Mouse (Mus musculus): ENCODE data around the gene Ntrk2. TPM values are rescaled to one million over a fixed set of nuclear protein-coding genes. Genes with fewer than 3 reads are reported as not detected.

Ntrk2 gene
- polyA plus RNA-seq, 1 experiment, result 0.81 TPM

DNA sequence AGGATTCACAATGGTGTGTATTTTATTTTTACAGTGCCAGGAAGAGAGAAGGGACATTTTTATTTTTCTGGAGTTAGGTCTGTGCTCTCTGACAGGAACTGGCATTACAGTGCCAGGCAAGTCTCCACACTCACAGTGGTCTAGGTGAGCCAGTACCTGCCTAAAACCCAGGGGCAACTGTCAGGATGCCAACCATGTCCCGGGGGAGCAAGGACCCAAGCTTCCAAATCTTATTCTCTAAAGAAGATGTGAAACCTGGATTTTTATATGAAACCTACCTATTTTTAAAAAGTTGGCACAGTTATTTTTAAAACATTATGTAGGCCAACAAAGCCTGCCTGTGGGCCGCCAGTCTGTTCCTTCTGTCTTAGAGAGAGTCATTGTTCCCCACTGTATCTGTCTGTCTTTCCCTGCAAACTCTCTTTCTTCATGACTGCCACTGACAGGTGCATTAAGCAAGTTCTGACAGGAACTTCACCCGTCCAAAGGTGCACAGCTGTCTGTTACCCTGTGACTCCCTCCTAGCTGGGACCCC lies 128.3 kb downstream of the Ntrk2 start:
- no peak for TF ChIP-seq POLR2A (IDR thresholded peaks at IDR 0.05; ENCODE audit: low read depth, low read length)
- no peak for TF ChIP-seq CTCF (IDR thresholded peaks at IDR 0.05; ENCODE audit: extremely low read depth, insufficient read length, insufficient replicate concordance, low read depth, low read length)
- Histone ChIP-seq H3K27ac (ENCODE audit: insufficient read depth, low read depth, low read length) (no peak overlapping the region), H3K4me3 (ENCODE audit: low read depth, low read length) (no peak overlapping the region), H3K4me1 (ENCODE audit: control insufficient read depth, insufficient read depth, insufficient read length, low read length) (0 out of 2 replicates have a peak, but pooled peaks cover 2% of the 10 kb centered on the region), H3K36me3 (ENCODE audit: control insufficient read depth, insufficient read depth, low read length) (no peaks in the 10 kb centered on the region), H3K27me3 (ENCODE audit: control insufficient read depth, insufficient read depth, low read length) (no peaks in the 10 kb centered on the region)
- 88% methylated on average over 3 of the region's 3 CpGs for WGBS

DNA sequence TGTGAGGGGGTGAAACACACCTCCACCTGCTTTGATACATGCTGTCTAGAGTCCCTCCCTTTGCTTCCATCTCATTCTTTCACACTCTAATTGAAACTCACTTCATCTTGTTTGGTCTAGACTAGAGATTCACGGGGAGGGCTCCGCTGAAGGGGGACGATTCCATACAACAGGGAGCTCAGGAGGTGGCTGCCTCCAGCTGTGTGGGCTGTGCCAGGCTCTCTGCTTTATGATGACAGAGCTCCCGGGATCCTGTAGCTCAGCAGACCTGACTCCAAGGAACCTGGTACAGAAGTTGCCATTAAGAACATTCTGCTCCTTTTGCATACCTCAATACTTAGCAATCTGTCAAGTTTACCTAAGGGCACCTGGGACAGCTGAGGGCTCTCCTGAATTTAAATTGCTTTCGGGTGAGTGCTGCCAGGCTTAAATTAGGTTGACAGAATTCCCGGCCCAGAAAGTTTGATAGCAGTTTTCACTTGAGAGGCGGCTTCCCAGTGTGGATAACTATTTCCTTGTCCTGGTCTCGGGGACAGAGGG lies 129.7 kb downstream of the Ntrk2 start:
- H3K4me3 ChIP-seq (ENCODE audit: low read depth, low read length), result no peak overlapping the region
- H3K27me3 ChIP-seq (ENCODE audit: control insufficient read depth, insufficient read depth, low read length), result no peaks in the 10 kb centered on the region
- H3K4me1 ChIP-seq (ENCODE audit: control insufficient read depth, insufficient read depth, insufficient read length, low read length), result 0 out of 2 replicates have a peak, but pooled peaks cover 2% of the 10 kb centered on the region
- WGBS, result 25% methylated on average over 8 of the region's 8 CpGs
- no peaks in the 10 kb centered on the region for H3K36me3 ChIP-seq (ENCODE audit: control insufficient read depth, insufficient read depth, low read length)
- H3K27ac ChIP-seq (ENCODE audit: insufficient read depth, low read depth, low read length), result no peak overlapping the region
- TF ChIP-seq POLR2A (IDR thresholded peaks at IDR 0.05; ENCODE audit: low read depth, low read length), result no peak
- TF ChIP-seq CTCF (IDR thresholded peaks at IDR 0.05; ENCODE audit: extremely low read depth, insufficient read length, insufficient replicate concordance, low read depth, low read length), result no peak

DNA sequence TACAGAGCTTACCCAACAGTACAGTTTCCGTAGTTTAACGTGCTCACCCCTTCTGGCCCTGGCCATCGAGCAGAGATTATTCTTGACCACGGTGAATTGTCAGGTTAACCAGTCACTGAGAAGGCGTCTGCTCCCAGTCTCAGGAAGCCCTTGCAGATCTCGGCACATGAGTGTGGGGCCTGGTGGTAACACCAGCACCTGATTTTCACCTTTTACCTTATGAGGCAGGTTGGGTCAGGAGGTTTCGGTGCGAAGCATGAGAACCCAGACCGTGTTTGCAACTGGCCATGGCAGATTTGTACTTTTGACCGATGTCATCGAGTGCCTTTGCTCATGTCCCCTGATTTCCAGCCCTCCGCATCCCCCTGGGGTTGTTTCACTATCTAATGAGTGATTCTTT lies 131.5 kb downstream of the Ntrk2 start:
- Histone ChIP-seq H3K4me3 (ENCODE audit: low read depth, low read length) (no peak overlapping the region), H3K27ac (ENCODE audit: insufficient read depth, low read depth, low read length) (no peak overlapping the region), H3K27me3 (ENCODE audit: control insufficient read depth, insufficient read depth, low read length) (no peaks in the 10 kb centered on the region), H3K4me1 (ENCODE audit: control insufficient read depth, insufficient read depth, insufficient read length, low read length) (0 out of 2 replicates have a peak, but pooled peaks cover 2% of the 10 kb centered on the region), H3K36me3 (ENCODE audit: control insufficient read depth, insufficient read depth, low read length) (no peaks in the 10 kb centered on the region)
- WGBS, result 95% methylated on average over 12 of the region's 12 CpGs
- TF ChIP-seq CTCF (IDR thresholded peaks at IDR 0.05; ENCODE audit: extremely low read depth, insufficient read length, insufficient replicate concordance, low read depth, low read length) (no peak), POLR2A (IDR thresholded peaks at IDR 0.05; ENCODE audit: low read depth, low read length) (no peak)

DNA sequence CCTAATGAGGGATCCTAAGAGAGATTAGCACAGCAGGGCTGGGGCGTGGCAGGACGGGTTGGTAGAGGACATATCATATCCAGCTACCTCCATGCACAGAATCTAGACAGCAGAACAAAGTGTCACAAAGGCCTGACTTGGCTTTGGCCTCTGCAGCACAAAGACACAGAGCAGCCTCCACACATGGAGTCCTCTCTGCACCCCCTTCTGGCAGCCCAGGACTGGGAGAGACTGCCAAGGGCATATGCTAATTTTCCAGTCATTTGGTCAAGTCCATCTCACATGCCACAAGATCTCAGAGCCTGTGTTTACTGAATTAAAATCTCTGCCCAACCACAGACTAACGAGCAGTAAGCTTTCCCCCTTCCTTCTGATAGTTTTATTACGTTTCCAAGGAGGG lies 132.1 kb downstream of the Ntrk2 start:
- 0 out of 2 replicates have a peak, but pooled peaks cover 2% of the 10 kb centered on the region for H3K4me1 ChIP-seq (ENCODE audit: control insufficient read depth, insufficient read depth, insufficient read length, low read length)
- no peak overlapping the region for H3K4me3 ChIP-seq (ENCODE audit: low read depth, low read length)
- TF ChIP-seq POLR2A (IDR thresholded peaks at IDR 0.05; ENCODE audit: low read depth, low read length) (no peak), CTCF (IDR thresholded peaks at IDR 0.05; ENCODE audit: extremely low read depth, insufficient read length, insufficient replicate concordance, low read depth, low read length) (no peak)
- no peak overlapping the region for H3K27ac ChIP-seq (ENCODE audit: insufficient read depth, low read depth, low read length)
- 29% methylated on average over 4 of the region's 4 CpGs for WGBS
- no peaks in the 10 kb centered on the region for H3K36me3 ChIP-seq (ENCODE audit: control insufficient read depth, insufficient read depth, low read length)
- H3K27me3 ChIP-seq (ENCODE audit: control insufficient read depth, insufficient read depth, low read length), result no peaks in the 10 kb centered on the region

DNA sequence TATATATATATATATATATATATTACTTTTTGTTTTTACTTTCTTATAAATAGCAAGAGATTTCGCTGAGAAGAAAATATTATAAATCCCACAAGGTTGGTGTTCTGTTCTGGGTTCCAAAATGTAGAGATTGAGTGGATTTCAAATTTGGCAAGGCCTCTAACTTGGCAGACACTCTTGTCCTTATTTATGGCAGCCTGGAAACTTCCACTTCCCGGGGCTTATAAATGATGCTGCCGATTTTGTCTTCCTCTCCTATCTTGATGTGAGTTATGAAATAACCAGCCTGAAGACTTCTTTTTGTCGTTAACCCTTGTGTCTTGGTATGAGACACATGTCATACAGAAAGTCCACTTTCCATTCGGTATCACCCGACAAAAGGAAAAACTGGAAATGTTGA lies 133.8 kb downstream of the Ntrk2 start:
- Histone ChIP-seq H3K27me3 (ENCODE audit: control insufficient read depth, insufficient read depth, low read length) (no peaks in the 10 kb centered on the region), H3K27ac (ENCODE audit: insufficient read depth, low read depth, low read length) (no peak overlapping the region), H3K4me1 (ENCODE audit: control insufficient read depth, insufficient read depth, insufficient read length, low read length) (0 out of 2 replicates have a peak, but pooled peaks cover 2% of the 10 kb centered on the region), H3K36me3 (ENCODE audit: control insufficient read depth, insufficient read depth, low read length) (no peaks in the 10 kb centered on the region), H3K4me3 (ENCODE audit: low read depth, low read length) (no peak overlapping the region)
- WGBS, result 77% methylated on average over 6 of the region's 6 CpGs
- no peak for TF ChIP-seq CTCF (IDR thresholded peaks at IDR 0.05; ENCODE audit: extremely low read depth, insufficient read length, insufficient replicate concordance, low read depth, low read length)
- no peak for TF ChIP-seq POLR2A (IDR thresholded peaks at IDR 0.05; ENCODE audit: low read depth, low read length)

DNA sequence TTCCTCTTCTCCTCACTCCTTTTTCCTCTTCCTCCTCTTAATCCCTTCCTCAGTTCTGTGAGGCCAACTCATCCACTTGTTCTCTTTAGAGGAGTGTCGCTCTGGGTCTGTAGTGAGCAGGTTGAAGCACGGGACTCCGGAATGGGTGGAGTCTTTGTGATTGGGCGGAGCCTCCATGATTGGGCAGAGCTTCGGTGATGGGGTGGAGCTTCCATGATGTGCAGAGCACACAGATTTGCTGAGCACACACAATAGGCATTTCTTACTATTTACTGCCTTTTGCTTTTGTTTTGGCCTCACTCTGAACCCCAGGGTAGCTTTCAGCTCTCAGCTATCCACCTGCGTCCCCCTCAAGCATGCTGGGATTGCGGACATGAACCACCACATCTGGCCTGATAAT lies 134.4 kb downstream of the Ntrk2 start:
- Histone ChIP-seq H3K36me3 (ENCODE audit: control insufficient read depth, insufficient read depth, low read length) (no peaks in the 10 kb centered on the region), H3K4me3 (ENCODE audit: low read depth, low read length) (no peak overlapping the region), H3K27ac (ENCODE audit: insufficient read depth, low read depth, low read length) (no peak overlapping the region), H3K27me3 (ENCODE audit: control insufficient read depth, insufficient read depth, low read length) (no peaks in the 10 kb centered on the region), H3K4me1 (ENCODE audit: control insufficient read depth, insufficient read depth, insufficient read length, low read length) (0 out of 2 replicates have a peak, but pooled peaks cover 2% of the 10 kb centered on the region)
- 52% methylated on average over 7 of the region's 7 CpGs for WGBS
- TF ChIP-seq CTCF (IDR thresholded peaks at IDR 0.05; ENCODE audit: extremely low read depth, insufficient read length, insufficient replicate concordance, low read depth, low read length) (no peak), POLR2A (IDR thresholded peaks at IDR 0.05; ENCODE audit: low read depth, low read length) (no peak)

DNA sequence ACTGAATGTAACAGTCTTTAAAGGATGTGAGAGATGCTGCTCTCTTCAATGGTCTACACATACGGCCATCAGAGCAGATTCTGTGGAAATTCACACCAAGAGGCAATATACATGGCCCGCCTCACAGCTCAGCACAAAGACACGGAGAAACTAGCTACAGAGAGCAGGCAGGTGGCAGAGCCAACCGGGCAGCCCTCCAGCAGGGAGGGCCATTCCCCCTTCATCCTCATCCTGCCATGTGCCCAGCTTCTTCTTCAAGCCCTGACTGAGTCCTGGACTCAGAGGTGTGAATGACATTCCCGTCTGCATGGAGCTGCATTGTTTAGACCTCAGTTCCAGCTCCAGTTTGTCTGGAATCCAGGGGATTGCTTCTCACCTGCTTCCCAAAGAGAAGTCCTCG lies 139.4 kb downstream of the Ntrk2 start:
- Histone ChIP-seq H3K36me3 (ENCODE audit: control insufficient read depth, insufficient read depth, low read length) (no peaks in the 10 kb centered on the region), H3K4me3 (ENCODE audit: low read depth, low read length) (no peak overlapping the region), H3K27ac (ENCODE audit: insufficient read depth, low read depth, low read length) (no peak overlapping the region), H3K27me3 (ENCODE audit: control insufficient read depth, insufficient read depth, low read length) (no peaks in the 10 kb centered on the region), H3K4me1 (ENCODE audit: control insufficient read depth, insufficient read depth, insufficient read length, low read length) (no peaks in the 10 kb centered on the region)
- 74% methylated on average over 6 of the region's 6 CpGs for WGBS
- no peak for TF ChIP-seq CTCF (IDR thresholded peaks at IDR 0.05; ENCODE audit: extremely low read depth, insufficient read length, insufficient replicate concordance, low read depth, low read length)
- TF ChIP-seq POLR2A (IDR thresholded peaks at IDR 0.05; ENCODE audit: low read depth, low read length), result no peak
